Mouse (Mus musculus): ENCODE results near the gene Safb2.

DNA sequence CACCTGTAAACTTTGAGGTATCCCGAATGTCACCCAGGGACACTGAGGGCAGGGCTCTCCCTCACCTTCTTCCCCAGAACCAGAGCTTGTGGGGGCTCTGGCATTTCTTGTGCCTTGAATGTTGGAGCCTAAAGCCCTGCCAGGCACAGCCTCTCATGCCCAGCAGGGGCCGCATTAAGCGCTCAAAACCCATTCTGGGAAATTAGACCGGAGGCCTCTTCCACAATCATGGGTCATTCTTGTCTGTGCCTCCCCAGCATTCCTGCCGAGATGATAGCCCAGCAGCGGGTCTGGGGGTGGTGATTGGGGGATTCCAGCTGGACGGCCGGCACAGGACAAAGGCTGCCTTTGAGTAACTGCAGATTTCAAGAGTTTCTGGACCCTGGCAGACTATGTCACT, 46.5 kb downstream of the Safb2 start:
- TF ChIP-seq CTCF (IDR thresholded peaks at IDR 0.05; ENCODE audit: insufficient read depth, low read depth, low read length) (no peak), POLR2A (IDR thresholded peaks at IDR 0.05; ENCODE audit: insufficient read depth, low read depth, low read length) (no peak)

Data from olfactory bulb, adult 2 months (tissue).